Mouse (Mus musculus) bone marrow macrophage, adult 2 months (primary cell): ENCODE results near the gene Mymx.

ENCODE experiments used
- CTCF ChIP-seq: IDR thresholded peaks from 2 replicates; pipeline ENCODE4 v1.5.1; 2012; ENCODE audit warnings: low read depth, mild to moderate bottlenecking, low read length, moderate library complexity
- POLR2A ChIP-seq: IDR thresholded peaks from 2 replicates; pipeline ENCODE4 v1.6.1; 2012; ENCODE audit warnings: mild to moderate bottlenecking, low read depth, low read length, borderline replicate concordance

GRCm38 (mm10) chr17:45580958-45581477, 20.9 kb downstream of the Mymx start:
- no peak for TF ChIP-seq CTCF
- TF ChIP-seq POLR2A = no peak
